Mouse (Mus musculus) CH12F3 (cell line): ENCODE measurements around the gene Mtrex.

Experiments
- in situ Hi-C: fragments of 300-500 bp; cut with MboI; formaldehyde crosslinking; loops from 2 replicates; pipeline ENCODE4 v1.14.3; 2020; ENCODE audit warnings: low sequenced_read_pairs

The Mtrex gene

DNA sequence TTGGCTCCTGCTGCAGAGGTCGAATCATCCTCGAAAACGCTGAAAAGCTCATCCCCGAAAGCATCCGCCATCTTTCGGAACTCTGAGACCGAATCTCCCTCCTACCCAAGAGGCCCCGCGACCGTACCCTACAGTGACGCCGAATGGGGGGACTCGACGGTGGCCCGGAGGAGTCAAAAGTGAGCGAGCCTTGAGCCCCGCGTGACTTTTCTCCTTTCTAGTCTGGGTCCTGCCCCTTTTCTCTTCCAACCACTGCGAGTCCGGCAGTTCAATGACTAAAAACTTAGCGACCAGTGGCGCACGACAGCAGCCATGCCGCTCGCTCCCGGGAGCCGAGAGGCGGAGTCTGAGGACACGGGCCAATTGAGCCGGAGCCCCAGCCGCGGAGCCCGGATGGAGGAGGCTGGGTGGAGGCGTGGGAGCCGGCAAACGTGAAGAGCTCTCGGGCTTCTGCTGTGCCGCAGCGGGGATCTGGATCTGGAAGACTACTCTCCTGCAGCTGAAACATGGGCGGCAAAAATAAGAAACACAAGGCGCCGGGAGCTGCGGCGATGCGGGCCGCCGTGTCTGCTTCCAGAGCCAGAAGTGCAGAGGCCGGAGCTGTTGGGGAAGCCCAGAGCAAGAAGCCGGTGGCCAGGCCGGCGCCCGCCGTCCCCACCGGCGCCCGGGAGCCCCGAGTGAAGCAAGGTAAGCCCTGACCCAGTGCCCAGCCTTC is at the start of gene Mtrex, which contains the start of gene Dhx29:
Mtrex (minus strand) TSS at position 112 of the 715 bp plus-strand sequence.
Dhx29 (plus strand) TSS at position 168 of the 715 bp plus-strand sequence.
- in situ Hi-C loops: no loop called here

DNA sequence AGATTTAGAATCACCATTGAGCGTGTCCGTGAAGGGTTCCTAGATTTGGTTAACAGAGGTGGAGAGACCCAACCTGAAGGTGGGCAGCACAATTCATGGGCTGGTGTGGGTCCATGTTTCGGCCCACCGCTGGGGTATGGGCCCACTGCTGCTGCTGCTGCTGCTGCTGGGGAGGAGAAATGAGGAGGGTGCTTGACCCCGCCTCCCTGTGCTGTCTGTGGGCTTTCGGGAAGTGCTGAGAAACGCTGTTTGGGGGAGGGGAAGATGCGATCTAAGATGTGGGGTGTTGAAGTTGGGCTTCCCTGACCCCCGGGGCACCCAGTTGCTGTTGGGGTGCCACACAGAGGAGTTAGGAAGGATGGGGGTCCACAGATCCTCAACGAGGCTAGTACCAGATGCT is 49.5 kb upstream of the Mtrex start:
- in situ Hi-C loops: no loop called here

DNA sequence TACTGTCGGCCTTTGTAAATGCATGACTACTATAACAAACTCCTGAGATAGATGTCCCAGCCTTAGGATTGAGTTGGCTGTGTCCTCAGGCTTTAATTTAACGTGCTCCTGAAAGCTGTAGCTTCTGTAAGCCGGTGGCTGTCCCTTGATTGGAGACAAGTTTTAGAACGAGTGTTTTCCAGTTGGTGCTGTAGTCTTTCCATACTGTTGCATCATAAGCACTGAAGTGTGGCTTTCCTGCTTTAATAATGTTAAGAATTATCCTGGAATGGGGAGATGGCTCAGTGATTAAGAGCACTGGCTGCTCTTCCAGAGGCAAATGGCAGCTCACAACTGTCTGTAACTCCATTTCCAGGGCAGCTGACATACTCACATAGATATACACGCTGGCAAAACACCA is 40.1 kb upstream of the Mtrex start:
- in situ Hi-C loops: no loop called here

DNA sequence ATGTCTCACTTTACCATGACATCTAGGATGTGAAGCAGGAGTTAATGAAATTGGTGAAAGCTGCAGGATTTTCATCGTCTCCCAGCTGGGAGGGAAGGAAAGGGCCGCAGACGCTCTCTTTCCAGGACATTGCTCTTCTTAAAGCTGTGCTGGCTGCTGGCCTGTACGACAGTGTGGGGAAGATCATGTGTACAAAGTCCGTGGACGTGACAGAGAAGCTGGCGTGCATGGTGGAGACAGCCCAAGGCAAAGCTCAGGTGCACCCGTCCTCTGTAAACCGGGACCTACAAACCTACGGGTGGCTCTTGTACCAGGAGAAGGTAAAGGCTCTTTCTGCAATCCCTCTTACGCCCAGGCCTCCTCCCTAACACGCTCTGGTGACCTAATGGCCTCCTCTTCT is 37.2 kb upstream of the Mtrex start:
- in situ Hi-C loops: no loop called here

DNA sequence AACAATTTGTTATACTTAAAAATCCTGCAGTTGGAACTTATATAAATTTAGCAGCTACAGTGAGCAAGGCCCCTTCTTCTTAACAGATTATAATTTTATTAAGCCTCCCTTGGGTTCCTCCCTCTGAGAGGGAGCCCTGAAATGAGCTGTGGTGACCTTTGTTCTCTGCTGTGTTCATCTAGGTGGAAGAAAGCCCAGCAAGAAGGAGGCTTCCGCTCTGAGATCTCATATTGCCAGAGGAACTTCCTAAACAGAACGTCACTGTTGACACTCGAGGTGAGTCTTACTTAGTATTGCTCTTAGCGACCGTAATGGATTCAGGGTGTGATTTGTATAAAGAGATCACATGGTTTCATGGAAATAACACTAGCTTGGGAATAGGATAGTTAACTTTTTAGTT is 35.9 kb upstream of the Mtrex start:
- in situ Hi-C loops: no loop called here

DNA sequence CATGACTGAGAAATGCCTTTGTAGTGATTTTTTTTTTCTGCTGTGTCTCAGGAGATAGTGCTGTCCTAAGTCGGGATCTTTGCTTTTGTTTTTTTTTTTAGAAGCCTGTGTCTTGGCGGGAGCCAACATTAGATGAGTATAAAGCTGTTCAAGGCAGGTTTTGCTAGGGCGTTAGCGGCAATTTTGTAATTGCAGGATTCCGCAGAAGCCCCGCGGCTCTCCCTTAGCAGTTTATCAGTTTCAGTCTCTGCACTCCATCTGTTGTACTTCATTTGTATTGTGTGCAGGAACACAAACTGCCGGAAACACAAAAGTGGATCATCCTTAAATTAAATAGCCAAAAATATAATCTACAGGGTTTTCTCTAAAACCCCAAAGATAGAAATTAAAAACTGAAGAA is 26.9 kb upstream of the Mtrex start:
- in situ Hi-C loops: no loop called here

DNA sequence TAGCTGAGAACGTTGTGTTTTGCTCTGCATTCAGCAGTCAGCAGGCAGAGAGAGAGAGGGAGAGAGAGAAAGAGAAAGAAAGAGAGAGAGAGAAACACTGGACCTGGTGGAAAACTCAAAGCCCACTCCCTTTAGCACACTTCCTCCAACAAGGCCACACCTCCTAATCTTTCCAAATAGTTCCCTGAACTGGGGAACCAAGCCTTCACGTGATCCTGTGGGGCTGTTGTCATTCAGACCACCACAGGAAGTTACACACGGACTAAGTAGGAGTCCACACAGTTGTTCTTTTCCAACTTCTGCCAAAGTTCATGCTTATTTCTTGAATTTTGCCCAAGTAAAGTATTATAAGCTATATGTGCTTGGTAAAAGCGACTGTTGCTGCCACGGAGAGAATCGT is 18.7 kb upstream of the Mtrex start:
- in situ Hi-C loops: no loop called here

DNA sequence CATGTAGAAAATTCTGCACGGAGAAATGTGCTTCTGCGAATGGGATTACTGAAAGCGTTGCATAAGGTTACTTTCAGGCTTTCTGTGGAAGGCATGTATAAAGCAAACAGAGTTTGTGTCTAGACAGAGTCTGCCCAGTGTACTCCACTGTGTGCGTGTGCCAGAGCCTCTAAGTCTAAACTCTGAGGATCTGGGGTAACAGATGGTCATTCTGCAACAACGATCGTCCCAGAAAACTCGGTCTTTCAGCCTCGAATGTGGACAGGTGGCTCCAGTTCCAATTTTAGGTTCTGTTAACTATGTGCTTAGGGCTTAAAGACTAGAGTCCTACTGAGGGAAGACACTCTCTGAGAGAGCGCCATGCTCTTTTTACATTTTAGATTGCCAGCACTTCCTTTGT is 18.1 kb upstream of the Mtrex start:
- in situ Hi-C loops: no loop called here

DNA sequence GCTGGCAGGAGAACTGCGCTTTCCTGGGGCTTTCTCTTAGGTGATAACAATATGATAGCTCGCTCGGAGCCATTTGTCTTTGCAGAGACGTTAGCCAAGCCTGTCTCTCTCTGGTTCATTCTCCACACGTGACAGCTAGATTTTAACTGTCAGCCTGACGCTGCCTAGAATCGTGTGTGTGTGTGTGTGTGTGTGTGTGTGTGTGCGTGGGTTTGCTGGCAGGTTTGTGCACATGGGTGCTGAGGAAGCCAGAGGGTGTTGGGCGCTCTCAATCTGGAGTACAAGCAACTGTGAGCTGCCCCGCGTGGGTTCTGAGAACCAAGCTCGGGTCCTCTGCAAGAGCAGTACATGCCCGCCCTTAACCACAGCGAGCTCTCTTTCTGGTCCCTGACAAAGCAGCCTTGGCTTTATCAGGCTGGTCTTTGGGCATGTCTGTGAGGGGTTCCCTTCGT is 14.7 kb upstream of the Mtrex start:
- in situ Hi-C loops: no loop called here

DNA sequence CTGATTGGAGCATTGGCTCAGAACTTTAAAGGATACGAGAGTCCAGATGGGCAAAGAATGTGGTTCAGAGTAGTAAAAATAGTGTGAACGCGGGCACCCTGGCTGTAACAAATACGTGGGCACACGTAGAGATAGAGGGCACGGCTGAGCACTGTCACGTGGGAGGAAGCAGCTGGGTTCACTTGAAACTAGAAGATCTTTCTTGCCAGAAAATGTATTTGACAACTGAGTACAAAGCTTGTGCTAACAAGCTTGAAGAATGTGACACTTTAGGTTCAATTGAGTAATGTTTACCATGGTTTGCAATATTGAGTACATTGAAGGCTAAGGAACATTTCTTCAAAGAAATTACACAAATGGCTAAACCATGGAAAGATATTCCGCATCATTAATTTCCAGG is 10.9 kb upstream of the Mtrex start:
- in situ Hi-C loops: no loop called here

DNA sequence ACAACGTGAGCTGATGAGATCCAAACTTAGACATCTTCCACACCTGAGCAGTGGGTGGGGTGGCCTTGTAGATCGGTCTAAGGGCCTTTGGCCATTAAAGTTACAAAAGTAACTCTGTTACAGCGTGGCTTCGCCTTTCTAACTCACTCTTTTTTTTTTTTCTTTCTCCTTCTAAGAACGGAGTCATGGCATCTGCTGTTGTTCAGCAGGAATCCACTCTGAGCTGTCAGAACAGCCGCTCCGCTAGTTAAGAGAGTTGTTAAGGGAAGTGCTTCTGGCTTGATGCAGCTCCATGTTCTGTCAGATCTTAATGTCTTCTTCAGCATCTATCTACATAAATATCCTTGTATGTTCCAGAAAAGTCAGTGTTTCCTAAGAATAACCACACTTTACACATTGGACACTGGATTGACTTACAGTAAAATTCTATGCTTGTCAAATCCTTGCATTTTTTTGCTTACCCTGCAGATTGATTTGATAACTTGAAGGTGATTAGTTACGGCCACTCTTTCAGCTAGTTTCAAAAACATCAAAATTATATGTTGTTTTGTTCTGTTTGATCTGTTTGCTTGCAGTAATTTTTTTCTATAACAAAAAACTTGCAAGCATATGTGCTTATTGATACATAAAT is 955 bp upstream of the Mtrex start:
- in situ Hi-C loops: no loop called here

DNA sequence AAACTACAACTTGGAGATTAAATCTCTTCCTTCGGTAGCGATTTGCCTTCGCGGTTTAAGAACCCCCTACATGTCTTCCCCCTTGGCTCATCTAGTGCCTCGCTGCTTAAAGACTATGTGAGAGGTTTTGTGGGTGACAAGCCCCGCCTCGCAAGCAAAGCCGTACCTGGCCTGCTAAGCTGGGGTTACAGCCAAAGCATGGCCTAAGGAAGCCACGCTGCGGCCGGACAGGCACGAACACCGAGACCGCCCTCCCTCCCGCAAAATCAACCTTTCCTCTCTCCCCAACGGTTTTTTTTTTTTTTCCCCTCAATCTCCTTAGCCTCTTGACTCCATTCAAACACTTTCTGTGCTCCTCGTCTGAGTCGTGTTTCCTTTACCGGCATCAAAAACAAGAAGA is 402 bp downstream of the Mtrex start:
- in situ Hi-C loops: no loop called here

DNA sequence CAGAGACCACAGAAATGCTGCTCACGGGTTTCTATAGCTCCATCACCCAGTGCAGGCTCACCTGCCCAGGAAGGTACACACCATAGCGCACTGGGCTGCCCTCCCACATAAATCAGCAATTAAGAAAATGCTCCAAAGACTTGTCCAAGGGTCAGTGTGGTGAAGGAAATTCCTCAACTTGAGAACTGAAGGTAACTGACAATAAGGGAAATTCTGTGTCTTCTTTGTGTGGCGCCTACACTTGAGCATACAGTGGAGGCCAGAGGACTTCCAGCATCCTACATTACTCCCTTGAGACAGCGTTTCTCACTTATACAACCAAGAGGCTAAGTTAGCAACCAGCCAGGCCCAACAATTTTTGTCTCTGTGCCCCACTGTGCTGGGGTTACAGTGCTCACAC is 1.2 kb downstream of the Mtrex start:
- in situ Hi-C loops: no loop called here

DNA sequence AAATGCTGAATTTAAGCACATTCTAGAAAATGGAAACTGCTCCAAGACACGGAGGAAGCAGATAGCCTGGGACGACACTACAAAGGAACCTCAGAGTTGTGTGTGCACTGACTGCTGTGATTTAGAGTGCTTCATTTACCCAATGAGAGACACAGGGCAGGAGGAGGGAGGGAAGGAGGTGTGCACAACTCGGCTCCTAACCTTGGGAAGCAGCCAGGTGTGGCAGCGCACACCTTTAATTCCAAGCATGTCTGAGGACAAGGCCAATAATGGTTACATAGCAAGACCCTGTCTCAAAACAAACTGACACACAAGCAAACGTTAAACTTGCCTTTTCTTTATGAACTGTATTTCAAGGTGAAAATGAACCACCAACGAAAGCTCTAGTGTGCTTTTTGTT is 1.9 kb downstream of the Mtrex start:
- in situ Hi-C loops: no loop called here

DNA sequence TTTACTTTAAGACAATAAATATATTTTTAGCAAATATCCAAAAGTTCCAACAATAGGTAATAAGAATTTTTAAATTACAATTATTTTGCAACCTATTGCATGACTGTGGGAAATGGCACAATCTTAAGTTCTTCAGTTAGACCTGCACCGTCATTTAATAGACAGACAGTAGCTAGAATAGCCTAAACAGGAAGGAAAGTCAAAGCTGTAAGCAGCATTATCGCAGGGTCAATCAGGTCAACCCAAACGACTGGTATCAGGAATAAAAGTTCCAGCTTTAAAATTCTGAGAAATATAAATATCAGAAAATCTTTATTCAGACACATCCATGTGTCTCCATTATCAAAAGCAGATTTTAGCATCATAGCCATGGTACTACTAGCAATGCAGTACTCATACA is 6.3 kb downstream of the Mtrex start:
- in situ Hi-C loops: no loop called here

DNA sequence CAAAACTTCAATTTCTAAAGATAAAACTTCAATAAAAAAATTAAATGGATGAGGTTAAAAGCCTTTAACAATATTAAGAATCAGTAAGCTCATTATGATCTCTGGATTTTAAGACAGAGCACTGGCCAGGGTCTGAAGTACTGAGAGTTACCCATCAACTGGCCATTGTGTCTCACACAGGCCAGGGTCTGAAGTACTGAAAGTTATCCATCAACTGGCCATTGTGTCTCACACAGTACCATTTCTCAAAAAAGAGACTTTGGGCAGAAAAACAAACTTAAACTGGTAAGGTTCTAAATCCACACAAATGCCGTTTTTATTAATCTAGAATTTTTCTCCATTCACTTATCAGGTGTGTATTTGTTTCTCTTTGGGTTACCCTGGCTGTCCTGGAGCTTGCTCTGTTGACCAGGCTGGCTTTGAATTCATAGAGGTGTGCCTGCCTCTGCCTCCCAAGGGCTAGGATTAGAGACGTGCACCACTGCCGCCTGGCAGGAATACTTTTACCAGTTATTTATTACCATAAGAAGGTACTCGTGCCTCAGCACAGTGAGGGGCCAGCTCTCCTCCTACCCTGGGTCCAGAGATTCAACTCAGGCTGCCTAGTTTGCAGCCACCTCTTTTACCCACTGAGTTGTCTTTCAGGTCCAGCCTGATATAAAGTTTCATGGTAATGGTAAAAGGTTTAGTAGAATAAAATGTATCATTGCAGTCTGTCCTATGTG is 7.9 kb downstream of the Mtrex start:
- in situ Hi-C loops: loop anchor here (10.0 kb wide), 1 partner anchor 245 kb away; no protein-coding TSS in a partner anchor

DNA sequence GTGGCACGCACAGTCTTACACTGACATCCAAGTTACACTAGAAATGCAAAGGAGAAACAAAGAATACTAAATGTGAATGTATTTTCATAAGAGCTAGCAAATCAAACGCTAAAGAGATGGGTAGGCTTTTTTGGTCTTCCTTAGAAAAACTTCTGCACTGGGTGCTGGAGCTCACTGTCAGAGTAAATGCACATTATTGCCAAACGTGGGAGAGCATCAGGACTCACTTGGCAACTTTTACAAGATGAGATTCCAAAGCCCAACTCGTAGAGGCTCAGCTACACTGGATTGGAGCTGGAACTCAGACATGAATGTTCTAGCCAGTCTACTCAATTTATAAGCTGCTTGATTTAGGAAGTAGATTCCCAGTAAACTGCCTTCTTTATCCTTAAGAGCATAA is 16.8 kb downstream of the Mtrex start:
- in situ Hi-C loops: loop anchor here (10.0 kb wide), 1 partner anchor 236 kb away; no protein-coding TSS in a partner anchor

DNA sequence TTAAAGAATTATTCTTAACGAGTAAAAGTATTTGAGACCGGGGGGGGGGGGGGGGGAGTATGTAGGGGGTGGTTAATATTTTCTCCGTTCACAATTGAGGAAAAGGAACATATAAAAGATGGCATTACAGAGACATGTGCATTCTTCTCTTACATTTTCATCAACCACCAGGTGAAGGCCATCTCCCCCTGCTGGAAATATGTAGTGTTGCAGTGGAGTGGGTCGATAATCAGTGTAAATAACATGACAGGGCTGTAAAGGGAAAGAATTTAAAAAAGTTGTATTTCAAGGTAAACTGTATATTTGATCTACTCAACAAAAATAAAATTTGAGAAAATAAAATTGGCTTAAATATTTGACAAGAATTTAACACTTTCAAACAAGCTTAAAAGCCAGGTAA is 17.5 kb downstream of the Mtrex start:
- in situ Hi-C loops: loop anchor here (10.0 kb wide), 1 partner anchor 235 kb away; no protein-coding TSS in a partner anchor

DNA sequence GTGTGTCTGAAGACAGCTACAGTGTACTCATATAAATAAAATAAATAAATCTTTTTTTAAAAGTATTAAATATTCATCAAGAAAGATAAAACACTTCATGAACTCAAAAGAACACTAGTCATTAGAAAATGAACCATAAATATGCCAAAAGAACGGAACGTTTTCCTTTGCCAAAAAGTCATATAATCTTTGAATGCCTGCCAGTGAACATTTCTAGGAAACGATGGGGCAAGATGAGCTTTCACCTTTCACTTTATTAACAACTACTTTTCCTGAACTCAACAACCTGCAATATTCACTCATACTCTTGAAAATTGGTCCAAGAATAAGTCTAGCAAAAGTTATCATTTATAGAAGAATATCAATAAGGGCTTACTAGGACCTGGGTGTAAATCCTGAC is 25.0 kb downstream of the Mtrex start:
- in situ Hi-C loops: no loop called here

DNA sequence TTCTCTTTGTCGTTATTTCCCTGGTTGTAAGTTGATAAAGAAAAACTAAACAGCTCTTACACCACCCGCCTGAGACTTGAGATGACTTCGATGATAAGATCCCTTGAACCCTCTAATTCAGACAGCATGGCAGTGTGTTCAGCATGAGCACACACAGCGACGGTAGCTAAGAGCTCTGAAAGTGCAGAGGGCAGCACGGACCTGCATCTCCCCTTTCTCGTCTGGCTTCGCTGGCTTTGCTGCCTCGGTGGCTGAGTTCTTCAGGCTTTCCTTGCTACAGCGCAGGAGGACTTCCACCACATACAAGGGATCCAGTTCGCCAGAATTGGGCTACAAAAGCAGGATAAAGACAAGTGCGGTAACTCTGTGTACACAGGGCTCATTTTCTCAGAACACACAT is 40.0 kb downstream of the Mtrex start:
- in situ Hi-C loops: no loop called here

DNA sequence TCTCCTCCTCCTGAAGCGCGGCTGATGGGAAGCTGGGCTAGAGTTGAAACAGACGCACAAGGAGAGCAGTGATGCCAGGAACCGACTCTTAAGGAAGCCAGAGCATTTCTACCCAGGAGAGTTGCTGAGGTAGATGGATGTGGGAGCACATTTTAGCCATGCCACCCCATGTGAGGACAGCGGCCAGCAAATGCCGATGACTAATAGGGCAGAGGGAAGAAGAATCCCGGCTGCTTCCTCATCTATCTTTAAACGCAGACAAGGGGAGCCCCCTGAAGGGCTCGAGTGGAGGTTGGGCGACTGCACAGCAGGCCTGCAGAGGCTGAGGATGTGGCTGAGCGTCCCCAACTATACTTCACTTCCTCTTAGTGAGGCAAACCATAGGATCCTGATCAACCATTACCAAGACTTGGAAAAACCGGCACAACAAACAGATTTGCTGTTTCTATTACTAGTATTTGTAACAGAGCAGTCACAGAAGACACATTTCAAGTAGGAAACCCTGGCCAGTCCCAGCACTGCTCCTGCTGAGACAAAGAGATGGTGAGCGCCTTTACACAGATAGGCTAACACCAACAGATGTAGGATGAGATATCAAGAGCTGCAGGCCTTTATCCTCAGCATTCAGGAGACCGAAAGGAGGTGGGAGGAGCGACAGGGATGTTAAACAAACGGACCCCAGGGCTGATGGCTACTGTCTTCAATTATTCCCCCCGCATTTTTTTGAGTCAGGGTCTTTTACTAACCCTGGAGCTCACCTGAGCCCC is 55.5 kb downstream of the Mtrex start:
- in situ Hi-C loops: no loop called here
